ENCODE assay signal across 19 mouse cellular contexts in the genomic region with DNA sequence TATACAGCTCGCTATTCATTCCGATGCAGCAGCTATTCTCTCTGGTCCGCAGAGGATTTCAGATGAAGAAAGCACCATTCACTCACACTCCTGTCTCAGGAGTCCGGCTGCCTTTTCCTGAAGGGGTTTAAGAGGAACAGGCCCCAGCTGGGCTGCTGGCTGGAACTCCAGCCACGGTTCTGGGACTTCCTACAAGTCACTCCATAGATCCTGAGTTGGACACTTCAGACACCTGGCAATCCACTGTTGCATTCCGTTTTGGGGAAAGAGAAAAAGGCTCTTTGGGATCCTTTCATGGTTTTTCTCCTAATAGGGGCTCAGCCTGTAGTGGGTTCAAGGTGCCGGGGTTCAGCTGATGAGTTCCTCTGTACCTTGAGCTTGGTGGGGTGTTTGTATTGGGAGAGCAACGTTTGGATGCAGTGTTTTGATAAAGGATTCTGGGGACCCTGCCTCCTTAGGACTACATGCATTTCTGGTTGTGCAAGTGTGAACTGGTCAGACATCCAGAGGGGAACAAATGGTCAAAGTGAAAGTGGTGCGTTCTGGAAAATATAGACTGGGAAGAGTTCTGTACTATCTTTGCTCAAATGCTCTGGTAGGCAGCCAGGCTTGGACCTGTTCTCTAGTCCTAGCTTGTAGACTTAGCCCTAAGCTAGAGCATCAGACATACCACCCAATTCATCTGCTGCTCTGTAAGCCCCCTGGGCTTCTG. TPM values are rescaled to one million over a fixed set of nuclear protein-coding genes. Genes with fewer than 3 reads are reported as not detected.
A peak's percentile ranks its signal among the peaks of the same experiment; 100 is the strongest.
DNase-seq lines count a peak whose midpoint lies in the region; TF ChIP-seq lines count a peak whose summit lies in the region.
"Had no signal": no experiment of that assay in that cellular context is flagged by ENCODE, and none has a peak within 500 bp of the region (broad histone marks: within the 10 kb centered on the region; RNA-seq: fewer than 3 reads in every experiment).

No protein-coding gene starts in this region.

- H3K4me1 ChIP-seq in kidney, adult 2 months (ENCODE audit: control insufficient read depth, insufficient read depth, low read length), result no peaks in the 10 kb centered on the region

- 9% methylated on average over 9 of the region's 9 CpGs for WGBS in kidney, adult 2 months

- no peak overlapping the region for H3K4me3 ChIP-seq in kidney, adult 2 months (ENCODE audit: insufficient read depth, low read depth, low read length)
- H3K4me3 ChIP-seq: left cerebral cortex, adult 2 months had no signal

- H3K36me3 ChIP-seq in kidney, adult 2 months (ENCODE audit: control insufficient read depth, insufficient read depth, low read length), result no peaks in the 10 kb centered on the region

- H3K27ac ChIP-seq in kidney, adult 2 months (ENCODE audit: insufficient read depth, low read depth, low read length), result no peak overlapping the region
- H3K27ac ChIP-seq: forebrain, embryonic 13.5 days; gastrocnemius, adult 2 months; left cerebral cortex, adult 2 months had no signal

- peak; percentile 57 for DNase-seq in embryo, embryonic 10.5 days (ENCODE audit: low spot score)
- DNase-seq in embryo, embryonic 10 days (ENCODE audit: low spot score), result no peak
- DNase-seq in kidney, adult 2 months, result peak; percentile 22
- DNase-seq in kidney, adult 8-10 months, result no peak
- DNase-seq in A20 (ENCODE audit: low read depth, low spot score), result peak; percentile 20
- DNase-seq in induced T-regulatory cell, adult 2 months (ENCODE audit: low read depth), result peak; percentile 20
- no peak for DNase-seq in adrenal gland, adult 2 months
- no peak for DNase-seq in thymus, postnatal 10 days (ENCODE audit: low spot score in 2 of 2)
- DNase-seq: adrenal gland, postnatal 36 days; cerebellum, adult 11-12 months; gastrocnemius, adult 2 months; thymus, postnatal 14 days had no signal

- TF ChIP-seq POLR2A in kidney, adult 2 months (IDR thresholded peaks at IDR 0.05; ENCODE audit: low read depth, low read length), result no peak

- H3K27me3 ChIP-seq in kidney, adult 2 months (replicated peaks; ENCODE audit: control insufficient read depth, insufficient read depth, low read length), result peaks cover 33% of the 10 kb centered on the region

- TF ChIP-seq CTCF in kidney, adult 2 months (conservative IDR thresholded peaks at IDR 0.05; ENCODE audit: insufficient read depth, insufficient read length, low read depth, low read length), result no peak

RNA-seq across cellular contexts. Expression of a gene that starts 1.2 kb away (rescaled TPM):
- polyA plus RNA-seq in kidney, adult 2 months (2012; rRNA removed), result not detected in 2 replicates
- not detected for total RNA-seq in adrenal gland, adult 2 months (2021)
- not detected in 2 replicates for polyA plus RNA-seq in adrenal gland, adult 2 months (2012; rRNA removed)
- total RNA-seq: adrenal gland, postnatal 36 days; layer of hippocampus, adult 18-20 months; left cerebral cortex, adult 2 months had no signal
- polyA plus RNA-seq: cortical plate, adult 2 months; forebrain, embryonic 13.5 days; heart, embryonic 14.5 days; hindbrain, embryonic 16.5 days; liver, embryonic 16.5 days had no signal

RNA-seq across cellular contexts. Expression of a gene that starts 16.3 kb away (rescaled TPM):
- polyA plus RNA-seq in kidney, adult 2 months (2012; rRNA removed), result 3.7 TPM in 2 replicates
- not detected for total RNA-seq in adrenal gland, adult 2 months (2021)
- not detected in 2 replicates for polyA plus RNA-seq in adrenal gland, adult 2 months (2012; rRNA removed)
- total RNA-seq: adrenal gland, postnatal 36 days; layer of hippocampus, adult 18-20 months; left cerebral cortex, adult 2 months had no signal
- polyA plus RNA-seq: cortical plate, adult 2 months; heart, embryonic 14.5 days; hindbrain, embryonic 16.5 days; liver, embryonic 16.5 days had no signal

RNA-seq across cellular contexts. Expression of a gene that starts 21.3 kb away (rescaled TPM):
- polyA plus RNA-seq in kidney, adult 2 months (2012; rRNA removed), result 34.0 and 34.4 TPM in 2 replicates
- not detected for total RNA-seq in adrenal gland, adult 2 months (2021)
- 0.22 TPM in 1 of 2 replicates, not detected in the other for polyA plus RNA-seq in adrenal gland, adult 2 months (2012; rRNA removed)
- total RNA-seq: layer of hippocampus, adult 18-20 months; left cerebral cortex, adult 2 months had no signal
- polyA plus RNA-seq: cortical plate, adult 2 months; hindbrain, embryonic 16.5 days had no signal

RNA-seq across cellular contexts. Expression of a gene that starts 31.0 kb away (rescaled TPM):
- 36.0 and 63.1 TPM in 2 replicates for polyA plus RNA-seq in kidney, adult 2 months (2012; rRNA removed)
- total RNA-seq in adrenal gland, adult 2 months (2021), result 1 to 10 TPM in 1 of 2 experiments, under 1 TPM in 1; 0.75 to 1.6 TPM
- polyA plus RNA-seq in adrenal gland, adult 2 months (2012; rRNA removed), result 1.7 and 3.8 TPM in 2 replicates
- total RNA-seq: layer of hippocampus, adult 18-20 months; left cerebral cortex, adult 2 months had no signal
- polyA plus RNA-seq: cortical plate, adult 2 months; forebrain, embryonic 13.5 days had no signal

RNA-seq across cellular contexts. Expression of a gene that starts 40.3 kb away (rescaled TPM):
- polyA plus RNA-seq in kidney, adult 2 months (2012; rRNA removed), result 44.1 and 45.9 TPM in 2 replicates
- 10 to 100 TPM; 15.3 to 30.3 TPM for total RNA-seq in adrenal gland, adult 2 months (2021)
- 21.3 and 26.8 TPM in 2 replicates for polyA plus RNA-seq in adrenal gland, adult 2 months (2012; rRNA removed)
- total RNA-seq: left cerebral cortex, adult 2 months had no signal
- polyA plus RNA-seq: cortical plate, adult 2 months; forebrain, embryonic 13.5 days had no signal

Comparison
In these comparisons a context has a peak if more than half of its experiments do, and no peak if none do; other contexts are left out.
1. DNase-seq: peak in embryo, embryonic 10.5 days (single experiment), kidney, adult 2 months (single experiment), A20 (single experiment) and induced T-regulatory cell, adult 2 months (single experiment); none in embryo, embryonic 10 days (single experiment), kidney, adult 8-10 months (0 of 2), adrenal gland, adult 2 months (single experiment) and thymus, postnatal 10 days (0 of 2).
2. RNA of a gene that starts 21.3 kb away (polyA plus RNA-seq): 34.0 to 34.4 TPM in kidney, adult 2 months; 0.22 TPM in adrenal gland, adult 2 months; every median in the first group is over 10 times any median in the second.